Mouse (Mus musculus): ENCODE results near the gene Krtap24-1. TPM values are rescaled to one million over a fixed set of nuclear protein-coding genes. Genes with fewer than 3 reads are reported as not detected.

Krtap24-1 gene
- not detected for total RNA-seq (2021)
- long read RNA-seq, experiment 1: 0 reads
- long read RNA-seq, experiment 2: 0 reads

DNA sequence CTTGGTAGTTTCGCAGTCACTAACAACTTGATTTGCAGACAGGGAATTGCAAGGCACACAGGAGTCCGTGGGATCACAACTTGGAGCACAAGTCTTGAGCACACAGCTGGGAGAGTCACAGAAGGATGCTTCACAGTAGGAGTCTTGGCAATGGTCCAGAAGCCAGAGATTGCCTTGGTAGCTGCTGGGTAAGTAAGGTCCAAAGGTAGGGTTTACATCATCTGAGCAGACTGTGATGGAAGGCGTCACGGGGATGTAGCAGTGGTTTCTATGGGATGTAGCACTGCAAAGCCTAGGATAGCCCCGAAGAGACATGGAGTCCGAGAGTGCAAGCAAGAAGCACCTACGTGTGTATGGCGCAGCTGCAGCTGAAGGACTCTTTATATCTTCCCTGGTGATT, at the start of gene Krtap24-1:
Krtap24-1 (minus strand) TSS at position 358 of the 400 bp plus-strand sequence.
- DNase-seq (ENCODE audit: low spot score in 2 of 2): no peak

DNA sequence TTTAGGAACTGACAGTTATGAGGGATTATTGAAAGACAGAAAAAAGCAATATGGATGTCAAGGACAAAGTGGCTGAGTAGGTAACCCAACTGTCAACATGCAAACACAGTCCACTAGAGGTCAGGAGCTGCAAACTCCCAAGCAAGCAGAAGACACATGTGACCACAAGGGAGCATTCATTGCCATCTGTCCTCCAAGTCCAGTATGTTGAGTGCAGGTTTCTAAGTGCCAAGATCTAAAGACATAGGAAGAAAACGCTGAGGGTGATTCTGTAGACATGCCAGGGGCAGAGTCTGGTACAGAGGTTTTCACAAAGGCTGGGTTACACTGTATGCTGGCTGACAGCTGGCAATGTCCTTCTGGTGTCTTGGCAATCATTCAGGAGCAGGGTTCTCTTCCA, 45.3 kb upstream of the Krtap24-1 start:
- no peak for DNase-seq (ENCODE audit: low spot score in 2 of 2)

DNA sequence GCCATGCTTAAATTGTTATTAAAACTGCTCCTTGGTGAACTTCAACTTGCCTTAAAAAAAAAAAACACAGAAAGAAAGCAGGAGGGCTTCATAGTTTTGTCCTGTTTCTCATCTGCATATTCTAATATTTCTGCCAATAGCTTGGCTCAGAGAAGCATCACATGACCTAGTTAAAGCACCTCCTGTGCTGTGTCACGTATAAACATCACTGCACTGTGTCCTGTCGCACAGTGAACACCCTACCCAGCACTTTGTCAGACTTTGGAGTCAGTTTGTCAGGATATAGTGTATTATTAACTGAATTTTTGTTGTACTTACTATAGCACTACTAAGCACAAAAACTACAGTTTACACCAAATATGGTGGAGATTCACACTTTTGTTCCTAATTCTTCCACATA, 39.9 kb upstream of the Krtap24-1 start:
- no peak for DNase-seq (ENCODE audit: low spot score in 2 of 2)

DNA sequence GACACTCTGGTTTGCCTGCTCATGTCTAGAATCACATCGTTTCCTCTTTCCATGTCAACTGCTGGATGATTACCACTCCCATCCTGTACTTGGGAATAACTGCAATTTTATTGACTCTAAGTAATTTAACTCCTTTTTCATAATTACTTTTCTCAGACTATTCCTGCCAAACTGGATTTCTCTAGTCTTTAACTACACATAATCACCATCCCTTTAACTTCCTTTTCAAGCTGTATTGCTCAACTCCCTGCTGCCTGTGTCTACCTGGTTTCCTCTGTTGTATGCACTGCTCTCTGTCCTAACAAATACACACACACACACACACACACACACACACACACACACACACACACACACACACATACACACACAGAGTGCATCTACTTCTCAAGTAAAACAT, 39.0 kb upstream of the Krtap24-1 start:
- no peak for DNase-seq (ENCODE audit: low spot score in 2 of 2)

DNA sequence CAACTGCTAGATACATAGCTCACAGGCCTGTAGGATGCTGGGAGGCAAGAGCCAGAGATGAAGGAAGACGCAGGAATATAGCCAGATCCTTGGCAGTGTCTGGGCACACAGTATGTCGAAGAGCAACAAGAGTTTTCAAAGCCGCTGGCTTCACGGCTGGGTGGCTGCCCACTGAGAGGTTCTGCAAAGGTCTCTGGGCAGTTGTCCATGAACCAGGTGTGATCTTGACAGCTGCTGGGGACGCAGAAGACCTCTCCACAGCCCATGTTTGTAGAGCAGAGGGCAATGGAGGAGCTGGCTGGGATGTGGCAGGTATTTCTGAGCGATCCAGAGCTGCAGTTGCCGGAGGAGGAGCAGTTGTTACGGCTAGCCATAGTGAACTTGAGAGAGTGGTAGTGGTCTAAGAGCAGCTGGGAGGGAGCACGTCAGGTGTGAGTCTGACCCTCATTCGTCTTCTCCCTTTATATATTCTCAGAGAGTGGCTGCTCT, 35.3 kb upstream of the Krtap24-1 start, which contains the start of gene Krtap26-1:
Krtap26-1 (minus strand) TSS at position 439 of the 489 bp plus-strand sequence.
- no peak for DNase-seq (ENCODE audit: low spot score in 2 of 2)

DNA sequence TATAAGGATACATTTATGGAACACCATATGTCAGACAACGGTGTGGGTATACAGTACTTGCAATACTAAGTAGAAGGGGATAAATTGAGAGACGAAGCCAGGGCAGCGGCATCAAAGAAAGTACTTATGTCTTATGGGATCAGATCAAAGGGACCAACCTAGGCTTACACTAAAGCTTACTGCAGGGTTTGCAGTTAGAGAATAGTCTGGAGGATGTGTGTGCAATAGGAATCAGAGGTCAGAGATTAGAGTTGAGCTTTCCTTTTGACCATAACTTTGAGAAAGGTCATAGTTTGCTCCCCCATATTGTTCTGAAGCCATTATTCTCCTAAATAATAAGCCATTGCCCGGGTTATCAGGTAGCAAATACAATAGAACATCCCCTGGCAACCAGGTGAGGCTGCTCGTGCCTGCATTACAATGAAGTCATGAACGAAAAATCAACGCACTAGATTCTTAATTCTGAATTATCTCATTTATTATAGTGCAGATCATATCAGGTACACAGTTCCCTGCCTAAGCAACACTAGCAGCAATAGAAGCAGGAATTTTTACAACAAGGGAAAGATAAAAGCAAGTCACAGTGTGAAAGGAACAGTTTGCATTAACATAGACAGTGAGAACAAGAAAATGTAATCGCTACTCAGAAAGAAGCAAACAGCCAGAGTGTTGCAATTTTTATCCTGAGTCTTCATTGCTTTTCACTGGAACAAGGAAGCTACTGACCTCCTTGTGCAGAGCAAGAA, 34.5 kb upstream of the Krtap24-1 start:
- DNase-seq (ENCODE audit: low spot score in 2 of 2): no peak

DNA sequence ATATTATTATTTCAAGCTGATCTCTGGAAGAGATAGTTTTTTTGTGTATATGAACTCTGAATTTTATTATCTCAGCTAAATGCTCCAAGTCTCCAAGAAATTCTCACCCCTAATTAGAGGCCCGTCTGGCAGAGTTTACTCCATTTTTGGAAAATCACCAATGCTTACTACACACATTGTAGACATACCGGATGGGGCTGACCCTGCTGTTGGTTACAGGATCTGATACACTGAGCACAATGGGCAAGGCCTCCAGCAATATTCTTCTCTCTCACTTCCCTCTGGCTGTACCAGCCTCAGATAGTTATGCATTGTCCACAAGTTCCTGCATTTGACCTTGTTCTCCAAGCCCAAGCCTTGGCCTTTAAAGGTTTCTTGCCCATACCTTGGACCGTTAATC, 28.0 kb upstream of the Krtap24-1 start:
- DNase-seq (ENCODE audit: low spot score in 2 of 2): no peak

DNA sequence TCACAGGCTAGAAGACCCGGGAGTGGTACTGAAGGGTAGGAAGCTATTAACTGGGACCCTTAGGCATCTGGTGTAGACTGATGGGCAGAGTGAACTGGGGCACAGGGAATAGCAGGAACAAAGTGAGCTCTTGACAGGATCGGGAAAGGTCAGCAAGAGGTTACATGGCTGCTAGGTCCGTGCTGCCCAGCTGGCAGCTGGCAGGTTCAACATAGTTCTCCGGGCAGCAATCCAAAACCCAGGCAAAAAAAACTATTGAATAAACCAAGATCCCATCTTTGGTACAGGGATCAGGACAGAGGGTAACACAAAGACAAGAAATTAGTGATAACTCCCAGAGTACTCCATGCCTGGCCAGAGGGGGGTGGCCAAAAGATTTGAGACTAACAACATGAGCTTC, 23.1 kb upstream of the Krtap24-1 start:
- no peak for DNase-seq (ENCODE audit: low spot score in 2 of 2)

DNA sequence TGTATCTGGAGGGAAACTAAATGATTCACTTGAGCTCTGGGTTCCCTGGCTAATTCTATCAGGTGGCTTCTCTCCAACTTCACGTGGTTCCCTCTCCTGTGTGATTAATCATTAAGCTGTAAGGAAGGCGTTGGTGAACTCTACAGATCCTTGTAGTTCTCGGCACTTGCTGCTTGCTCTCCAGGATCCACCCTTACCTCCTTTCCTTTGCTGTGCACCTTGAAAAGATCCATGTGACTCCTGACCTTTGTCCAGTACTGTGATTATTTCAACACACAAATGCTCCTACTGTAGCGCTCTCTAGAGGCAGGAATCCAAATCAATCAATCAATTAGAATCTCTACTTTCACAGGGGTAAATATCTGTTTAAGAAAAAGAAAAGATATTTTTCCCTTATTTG, 19.4 kb upstream of the Krtap24-1 start:
- DNase-seq (ENCODE audit: low spot score in 2 of 2): no peak

DNA sequence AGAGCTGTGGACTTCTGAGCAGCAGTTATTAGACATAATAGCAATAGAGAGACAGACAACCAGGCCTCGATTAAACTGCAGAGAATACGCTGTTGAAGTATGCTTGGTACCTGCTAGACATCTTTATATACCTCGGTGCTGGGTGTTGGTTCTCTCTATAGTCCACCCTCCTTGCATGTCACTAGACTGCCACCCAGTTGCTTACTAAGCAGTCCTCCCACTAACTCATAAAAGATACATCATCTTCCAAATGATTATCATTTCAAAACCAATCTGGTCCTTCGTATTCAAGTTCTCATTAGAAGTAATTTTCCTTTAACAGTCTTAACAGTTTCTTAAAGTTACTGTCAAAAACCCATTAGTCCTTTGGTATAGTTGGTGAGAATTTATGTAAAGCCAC, 15.5 kb upstream of the Krtap24-1 start, which contains the start of gene 2310079G19Rik:
2310079G19Rik (minus strand) TSS at position 101 of the 400 bp plus-strand sequence.
- DNase-seq (ENCODE audit: low spot score in 2 of 2): no peak

DNA sequence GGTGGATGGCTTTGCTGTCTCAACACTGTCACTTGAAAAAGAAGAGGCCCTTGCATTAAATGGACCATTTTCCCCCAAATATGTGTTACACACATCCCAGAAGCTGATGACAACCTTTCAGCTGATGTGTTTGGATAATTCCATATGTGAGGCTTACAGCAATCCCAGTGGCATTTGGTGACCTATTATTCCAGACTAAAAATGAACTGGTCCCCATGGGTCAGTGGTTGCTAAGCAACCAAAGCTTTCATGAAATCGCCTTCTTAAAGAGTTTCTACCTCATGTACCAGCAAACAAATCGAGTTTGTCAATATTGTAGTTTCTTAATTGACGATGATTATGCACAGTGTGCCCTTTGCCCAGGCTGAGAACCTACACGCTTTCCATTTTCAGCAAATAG, 633 bp upstream of the Krtap24-1 start:
- DNase-seq (ENCODE audit: low spot score in 2 of 2): no peak

DNA sequence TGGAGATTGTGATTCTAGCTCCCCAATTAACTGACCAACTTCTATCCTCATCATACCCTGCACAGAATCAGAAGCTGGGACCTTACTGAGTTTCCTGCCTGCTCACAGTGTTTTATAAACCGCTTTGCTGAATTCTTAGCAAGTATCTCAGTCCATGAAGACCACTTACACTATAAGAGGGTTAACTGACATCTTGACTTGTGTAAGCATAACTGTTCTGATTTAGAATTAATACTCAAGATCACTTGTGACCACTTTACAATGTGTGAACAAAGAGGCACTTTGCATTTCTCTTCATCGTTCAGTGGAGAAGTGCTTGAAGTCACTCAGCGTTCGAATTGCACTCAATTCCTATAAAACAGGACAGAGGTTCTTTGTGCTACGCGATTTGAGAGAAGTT, 7.5 kb downstream of the Krtap24-1 start:
- no peak for DNase-seq (ENCODE audit: low spot score in 2 of 2)

DNA sequence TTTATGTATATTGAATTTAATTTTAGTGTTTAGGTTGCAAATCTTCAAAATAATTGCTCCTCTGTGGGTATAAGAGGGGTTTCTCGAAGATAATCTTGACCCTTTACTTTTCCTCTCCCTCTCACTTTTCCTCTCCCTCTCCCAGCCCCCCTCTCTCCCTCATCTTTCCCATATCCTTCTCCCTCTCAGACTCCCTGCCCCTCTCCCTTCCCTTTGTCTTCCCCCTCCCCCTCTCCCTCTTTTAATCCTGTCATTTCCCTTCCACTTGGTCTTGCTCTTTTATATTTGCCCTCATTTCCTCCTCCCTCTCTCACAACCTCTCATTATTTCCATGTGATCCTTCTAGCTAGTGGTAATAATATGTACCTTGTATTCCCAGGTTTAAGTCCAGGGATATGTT, 9.6 kb downstream of the Krtap24-1 start:
- DNase-seq (ENCODE audit: low spot score in 2 of 2): no peak

DNA sequence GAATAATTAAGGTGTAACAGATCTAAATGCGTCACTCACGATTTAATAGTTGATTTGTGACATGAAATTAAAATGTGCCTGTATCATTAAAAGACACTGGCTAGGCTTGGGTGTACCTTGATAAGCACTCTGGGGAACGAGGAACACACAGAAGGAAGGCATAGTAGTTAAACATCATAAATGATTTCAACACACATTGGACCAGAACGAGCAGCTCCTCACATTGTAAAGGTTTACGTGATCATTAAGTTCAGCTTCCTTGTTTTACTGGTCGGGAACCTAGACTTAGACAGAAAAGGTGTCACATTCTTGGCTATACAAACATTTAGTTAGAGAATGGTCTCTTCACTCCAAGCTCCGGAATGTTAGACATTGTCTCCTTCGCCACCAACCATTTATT, 11.8 kb downstream of the Krtap24-1 start:
- DNase-seq (ENCODE audit: low spot score in 2 of 2): no peak

DNA sequence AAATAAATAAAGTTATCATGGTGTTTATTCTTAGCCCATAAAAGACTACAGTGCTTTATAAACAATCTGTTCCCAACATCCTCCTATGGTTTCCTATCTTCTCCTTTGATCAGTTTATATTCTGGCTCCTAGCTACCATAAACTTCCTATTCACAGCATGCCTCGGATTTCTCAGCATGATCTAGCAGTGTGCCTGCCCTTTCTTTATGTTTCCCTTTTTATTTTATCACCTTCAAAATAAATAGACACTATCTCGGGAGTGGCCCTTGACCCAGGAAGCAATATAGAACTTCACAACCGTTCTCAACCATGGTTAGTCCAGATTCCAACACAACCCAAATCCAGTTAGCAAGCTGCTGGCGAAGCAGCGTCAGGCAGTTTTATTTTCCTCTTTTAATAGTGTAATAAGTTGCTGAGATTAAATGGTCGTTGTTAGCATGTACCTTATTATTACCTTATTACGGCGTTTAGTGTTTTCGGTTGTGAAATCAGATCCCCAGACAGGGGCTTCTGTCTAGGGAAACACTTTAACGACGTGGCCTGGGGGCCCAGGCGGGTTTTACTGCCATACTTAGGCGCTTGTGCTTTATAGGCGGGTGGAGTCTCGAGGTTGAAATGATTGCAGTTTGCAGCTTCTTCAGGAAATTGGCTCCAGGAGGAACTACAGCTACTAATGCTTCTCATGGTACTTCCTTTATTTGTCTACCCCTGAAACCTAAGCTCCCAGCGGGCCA, 12.4 kb downstream of the Krtap24-1 start:
- DNase-seq (ENCODE audit: low spot score in 2 of 2): no peak

DNA sequence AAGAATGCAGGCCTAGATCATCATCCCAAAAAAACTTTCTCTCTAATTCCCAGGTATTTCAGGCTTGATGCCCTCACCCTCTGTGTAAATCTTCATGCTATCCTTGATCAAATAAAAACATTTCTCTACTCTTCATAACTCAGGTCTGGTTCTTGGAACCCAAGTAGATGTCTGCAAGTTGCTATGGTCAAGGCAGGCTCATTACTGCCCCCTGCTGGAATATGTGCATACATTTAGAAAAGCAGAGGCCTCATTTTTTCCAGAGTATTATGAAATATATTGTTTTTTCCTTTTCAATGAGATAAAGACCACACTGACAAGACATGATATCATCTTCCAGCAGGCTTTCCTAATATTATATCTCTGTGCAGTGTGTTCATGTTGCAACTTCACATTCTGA, 19.3 kb downstream of the Krtap24-1 start:
- no peak for DNase-seq (ENCODE audit: low spot score in 2 of 2)

DNA sequence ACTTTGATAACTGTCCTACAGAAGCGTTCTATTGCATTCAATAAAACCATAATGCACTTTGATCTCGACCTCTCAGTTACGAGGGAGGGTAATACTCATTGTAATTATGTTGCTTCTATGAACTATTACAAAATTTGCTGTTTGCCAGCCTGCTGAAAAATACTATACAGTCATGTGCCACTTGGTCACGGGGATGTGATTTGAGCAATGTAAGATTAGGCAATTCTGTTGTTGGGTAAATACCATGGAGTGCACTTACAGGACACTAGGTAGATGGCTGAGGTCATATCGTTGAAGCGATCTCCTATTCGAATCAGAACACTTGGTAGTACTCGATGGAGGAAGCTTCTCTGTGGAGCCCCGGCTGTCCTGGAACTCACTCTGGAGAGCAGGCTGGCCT, 28.7 kb downstream of the Krtap24-1 start:
- DNase-seq (ENCODE audit: low spot score in 2 of 2): no peak

DNA sequence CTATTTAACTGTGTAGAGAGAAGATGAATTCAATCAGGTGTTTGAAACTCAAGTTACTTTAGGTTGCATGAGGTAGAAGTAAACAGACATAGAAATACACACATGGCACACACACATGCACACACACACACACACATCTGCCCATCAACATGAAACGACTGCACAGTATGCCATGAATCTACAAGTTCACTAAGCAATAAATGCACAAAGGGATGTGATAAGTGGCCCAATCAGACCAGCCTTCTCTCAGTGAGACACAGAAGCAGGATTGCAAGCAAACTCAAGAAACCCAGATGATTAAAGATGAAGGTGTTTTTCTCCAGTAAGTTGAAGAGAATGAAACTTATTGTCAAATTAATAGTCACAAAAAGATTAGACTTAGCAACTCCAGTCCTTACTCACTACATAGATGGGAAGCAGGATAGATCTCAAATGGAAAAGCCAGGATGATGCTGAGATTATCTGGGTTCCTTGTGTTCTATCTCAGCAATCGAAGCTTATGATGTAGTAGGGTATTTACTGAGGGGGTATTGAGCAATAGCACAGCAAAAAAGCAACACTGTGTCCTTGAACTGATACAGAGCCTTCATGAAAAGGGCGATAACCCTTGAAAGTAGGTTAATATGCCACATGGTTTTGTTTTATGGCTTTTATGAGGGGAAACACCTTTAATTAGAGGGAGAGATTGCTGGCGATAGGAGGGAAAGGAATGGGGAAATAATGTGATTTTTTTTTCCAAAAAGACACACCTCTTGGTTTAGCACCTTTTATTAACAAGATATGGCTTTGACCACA, 36.0 kb downstream of the Krtap24-1 start:
- DNase-seq (ENCODE audit: low spot score in 2 of 2): no peak

DNA sequence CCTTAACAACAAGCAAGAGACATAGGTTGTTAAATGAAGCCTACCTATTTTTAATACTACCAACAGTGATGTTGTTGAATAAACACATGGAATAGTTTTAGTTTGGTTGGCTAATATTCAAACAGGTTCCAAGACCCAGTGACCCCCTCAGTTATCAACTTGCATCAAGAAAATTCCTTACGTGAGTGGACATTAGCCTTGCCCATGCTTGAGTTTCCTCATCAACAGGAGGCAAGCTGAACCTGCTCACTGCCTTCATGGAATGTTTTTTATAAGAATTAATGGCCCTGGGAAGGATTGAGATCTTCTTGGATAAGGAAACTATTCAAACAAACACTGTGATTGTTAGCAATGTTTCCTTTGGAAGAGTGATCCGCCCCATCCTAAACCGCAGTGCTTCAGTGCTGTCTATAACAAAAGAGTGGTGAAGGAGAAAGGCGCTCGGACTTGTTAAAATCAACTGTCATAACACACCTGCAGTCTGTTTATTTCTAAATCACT, 39.1 kb downstream of the Krtap24-1 start:
- DNase-seq (ENCODE audit: low spot score in 2 of 2): no peak

DNA sequence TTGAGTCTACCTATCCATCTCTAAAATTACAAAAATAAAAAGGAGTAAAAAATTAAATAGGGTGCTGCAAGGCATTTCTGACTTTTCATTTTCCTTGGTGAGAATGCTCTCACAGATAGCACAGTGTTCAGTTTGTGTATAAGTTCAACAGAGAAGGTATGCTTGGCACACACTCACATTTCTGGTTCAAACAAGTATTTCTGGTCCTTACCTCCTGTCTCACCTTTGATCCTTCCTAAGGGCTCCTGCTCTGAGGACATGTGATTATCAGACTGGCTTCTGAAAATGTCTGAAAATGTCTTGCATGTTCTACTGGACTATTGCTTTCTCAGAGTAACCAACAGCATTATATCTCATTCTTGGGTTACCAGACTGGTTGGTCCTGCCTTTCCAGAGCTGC, 41.9 kb downstream of the Krtap24-1 start:
- no peak for DNase-seq (ENCODE audit: low spot score in 2 of 2)

DNA sequence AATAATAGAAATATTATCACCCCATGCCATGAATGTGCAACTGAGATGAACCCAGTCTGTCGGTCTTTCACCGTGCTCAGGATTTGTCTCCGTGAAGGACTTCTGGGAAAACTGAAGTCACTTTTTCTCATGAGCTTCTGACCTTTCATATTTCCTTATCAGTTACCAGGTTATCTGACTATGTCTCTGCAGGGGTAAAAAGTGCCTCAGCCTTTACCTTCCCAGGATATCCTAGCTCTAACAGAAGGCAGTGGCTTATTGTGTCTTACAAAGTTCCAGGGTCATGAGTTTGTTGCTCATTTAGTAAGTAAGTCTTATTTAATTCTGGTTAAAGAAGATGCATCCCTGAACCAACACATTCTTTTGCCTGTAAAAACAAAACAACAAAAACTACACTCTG, 42.3 kb downstream of the Krtap24-1 start:
- no peak for DNase-seq (ENCODE audit: low spot score in 2 of 2)
